Mouse (Mus musculus) layer of hippocampus, postnatal 25 days (tissue): ENCODE measurements at regions not wholly inside any gene's neighbourhood (a gene's known extent, or its start where the extent isn't known, plus 50 kb on each side); places are given as distances from the start of the nearest gene placed in this dataset.
"Not testable (repeated sequence)": the region's sequence is repeated elsewhere in the genome, so short reads cannot be mapped to it uniquely, and the experiment has no call there.

Experiments used
- DNase-seq, 2 experiments: peaks; one replicate each; pipeline ENCODE4 v3.0.0; 2022; ENCODE audit warnings: mixed read lengths in 2 of 2, low spot score in 1 of 2; ENCODE audit errors: extremely low spot score in 1 of 2

DNA sequence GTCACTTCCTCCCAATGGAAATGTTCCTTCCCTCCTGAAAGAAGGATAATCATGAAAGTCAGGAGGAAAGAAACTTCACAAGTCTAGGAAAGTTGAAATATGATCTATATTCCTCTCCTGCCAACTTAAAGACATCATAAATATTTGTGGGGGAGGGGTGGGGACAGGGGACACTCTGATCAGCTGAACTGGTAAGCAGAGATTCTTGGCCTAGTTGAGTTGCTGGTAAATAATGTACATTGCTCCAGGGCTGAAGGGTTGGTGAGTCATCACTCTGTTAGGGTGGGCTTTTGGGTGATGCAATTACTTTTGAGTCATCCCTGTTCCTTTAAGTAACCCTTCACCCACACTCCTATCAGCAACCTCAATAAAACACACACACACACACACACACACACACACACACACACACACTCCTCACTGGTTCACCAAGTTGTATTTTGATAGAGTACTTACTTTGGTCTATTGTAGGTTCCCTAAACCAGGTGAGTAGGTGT lies 56.0 kb downstream of the Ccdc71l start:
- no peak for DNase-seq

DNA sequence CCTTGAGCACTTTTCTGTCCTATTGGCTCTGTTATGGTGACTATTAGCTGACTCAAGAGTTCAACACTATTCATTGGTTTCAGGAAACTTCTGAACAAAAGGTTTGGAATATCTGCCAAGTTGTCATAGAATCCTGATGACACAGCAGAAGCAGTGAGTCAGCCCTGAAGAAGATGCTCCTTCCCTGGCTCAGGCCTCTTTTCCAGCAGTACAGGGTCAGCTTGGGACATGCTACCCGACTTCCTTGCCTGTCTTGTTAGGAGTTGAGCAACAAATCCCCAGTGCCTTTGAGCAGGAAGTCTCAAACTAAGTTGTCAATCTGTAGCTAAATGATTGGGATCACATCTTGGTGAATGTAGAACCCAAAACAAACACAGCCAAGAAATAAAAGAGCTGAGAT lies 56.6 kb downstream of the Ccdc71l start:
- no peak for DNase-seq

DNA sequence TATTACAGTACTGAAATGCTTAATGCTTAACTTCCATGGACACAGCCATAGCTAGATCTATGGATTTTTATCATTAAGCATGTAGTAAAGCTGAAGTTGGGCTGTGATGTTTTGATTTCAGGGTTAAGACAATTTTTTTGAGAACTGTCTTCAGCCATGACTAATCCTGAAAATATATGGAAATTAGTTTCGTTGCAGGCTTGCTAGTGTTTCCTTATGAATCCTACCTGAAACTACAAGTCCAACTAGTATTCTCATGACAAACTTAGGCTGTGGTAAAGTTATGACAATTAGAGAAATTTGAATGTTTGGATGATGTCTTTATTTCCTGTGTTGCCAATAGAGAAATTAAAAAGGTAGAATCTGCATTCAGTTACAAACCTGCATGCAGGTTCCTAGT lies 59.7 kb downstream of the Ccdc71l start:
- no peak for DNase-seq

DNA sequence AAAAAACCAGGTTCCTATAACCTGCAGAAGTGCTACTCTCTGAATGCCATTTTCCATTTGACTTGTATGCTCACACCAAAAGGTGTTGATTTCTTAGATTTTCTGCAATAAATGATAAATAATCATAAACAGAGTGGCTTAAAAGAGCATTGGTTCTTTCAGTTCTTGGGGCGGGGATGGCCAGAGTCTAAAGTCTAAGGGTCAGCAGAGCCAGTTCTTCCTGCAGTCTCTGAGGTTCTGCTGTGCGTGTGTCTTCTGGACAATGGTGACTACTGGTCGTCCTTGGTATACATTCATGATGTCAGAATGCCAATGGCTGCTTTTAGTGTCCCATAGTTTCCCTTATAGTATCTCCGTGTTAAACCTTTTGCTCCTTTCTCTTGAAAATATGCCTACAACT lies 66.3 kb downstream of the Ccdc71l start:
- no peak for DNase-seq

DNA sequence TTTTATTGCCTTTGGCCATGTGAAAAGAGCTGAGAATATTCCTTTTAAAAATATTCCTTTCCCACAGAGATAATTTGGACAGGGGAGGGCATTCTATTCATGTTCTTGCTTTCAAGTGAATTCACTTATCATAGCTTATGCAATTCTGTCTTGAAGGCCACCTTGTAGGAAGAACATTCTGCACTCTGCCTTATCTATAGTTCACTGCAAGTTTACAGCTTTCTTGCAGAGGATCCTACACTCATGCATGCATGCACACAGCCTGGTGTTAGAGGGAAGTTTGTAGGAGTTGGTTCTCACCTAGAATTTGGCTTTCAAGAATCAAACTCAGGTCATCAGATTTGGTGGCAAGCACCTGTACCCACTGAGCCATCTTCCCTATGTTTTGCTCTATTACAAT lies 67.4 kb downstream of the Ccdc71l start:
- no peak for DNase-seq

DNA sequence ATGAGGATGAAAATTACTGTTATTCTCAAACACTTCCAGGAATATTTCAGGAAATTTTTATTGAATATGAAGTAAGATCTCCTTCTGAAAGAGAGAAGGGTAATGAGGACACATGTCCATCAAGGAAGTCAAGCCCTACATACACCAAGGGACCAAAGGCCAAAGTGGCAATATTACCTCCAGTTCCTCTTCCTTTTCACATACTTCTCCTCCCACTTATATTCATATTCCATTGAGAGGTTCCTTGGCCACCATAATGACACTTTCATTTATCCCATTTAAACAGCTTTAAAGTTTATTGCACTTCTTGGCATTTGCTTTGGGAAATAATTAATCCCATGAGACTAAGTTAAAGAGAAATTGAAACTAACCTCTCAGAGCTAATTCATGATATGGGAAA lies 70.9 kb downstream of the Ccdc71l start:
- no peak for DNase-seq

DNA sequence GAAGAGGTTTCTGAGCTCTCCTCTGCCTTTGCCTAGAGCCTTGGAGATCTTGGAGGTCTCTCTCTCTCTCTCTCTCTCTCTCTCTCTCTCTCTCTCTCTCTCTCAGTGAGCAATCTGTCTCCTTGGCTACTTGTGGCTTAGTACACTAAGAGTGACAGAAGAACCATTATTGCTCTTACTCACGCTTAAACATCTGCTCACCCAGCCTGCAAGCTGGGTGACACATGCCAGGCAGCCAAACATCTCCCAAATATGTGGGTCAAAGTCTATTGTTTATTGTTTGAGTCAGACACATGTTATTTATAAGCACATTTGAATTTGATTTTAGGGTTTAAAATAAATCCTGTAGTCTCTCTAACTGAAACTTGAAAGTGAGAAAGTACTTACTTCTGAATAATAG lies 72.7 kb downstream of the Ccdc71l start:
- no peak for DNase-seq

DNA sequence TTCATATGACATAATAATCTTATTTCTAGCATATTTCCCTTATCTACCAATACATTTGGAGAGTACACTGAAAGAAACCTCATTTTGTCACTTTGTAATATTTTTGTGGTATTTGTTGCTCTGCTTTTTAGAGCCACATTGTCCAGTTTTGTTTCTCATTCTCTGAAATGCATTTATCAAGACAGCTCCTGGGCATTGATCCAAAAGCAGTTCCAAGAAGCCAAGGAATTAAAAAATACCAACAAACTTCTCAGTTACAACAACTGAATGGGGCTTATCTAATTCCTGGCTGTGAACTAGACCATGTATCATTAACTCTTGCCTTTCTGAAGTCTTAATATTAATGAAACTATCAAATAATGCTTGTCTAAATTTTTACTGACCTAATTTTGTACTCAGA lies 76.3 kb downstream of the Ccdc71l start:
- no peak for DNase-seq

DNA sequence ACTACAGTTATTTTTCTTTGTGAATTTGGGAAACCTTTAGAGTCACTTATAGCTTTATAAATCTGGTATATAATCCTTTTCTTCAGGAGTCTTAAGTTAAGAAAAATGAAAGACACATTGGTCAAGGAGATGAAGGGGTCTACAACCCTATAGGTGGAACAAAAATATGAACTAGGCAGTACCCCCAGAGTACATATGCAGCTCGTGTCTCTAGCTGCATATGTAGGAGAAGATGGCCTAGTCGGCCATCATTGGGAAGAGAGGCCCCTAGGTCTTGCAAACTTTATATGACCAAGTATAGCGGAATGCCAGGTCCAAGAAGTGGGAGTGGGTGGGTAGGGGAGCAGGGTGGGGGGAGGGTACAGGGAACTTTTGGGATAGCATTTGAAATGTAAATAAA lies 76.7 kb downstream of the Ccdc71l start:
- not testable (repeated sequence) for DNase-seq

DNA sequence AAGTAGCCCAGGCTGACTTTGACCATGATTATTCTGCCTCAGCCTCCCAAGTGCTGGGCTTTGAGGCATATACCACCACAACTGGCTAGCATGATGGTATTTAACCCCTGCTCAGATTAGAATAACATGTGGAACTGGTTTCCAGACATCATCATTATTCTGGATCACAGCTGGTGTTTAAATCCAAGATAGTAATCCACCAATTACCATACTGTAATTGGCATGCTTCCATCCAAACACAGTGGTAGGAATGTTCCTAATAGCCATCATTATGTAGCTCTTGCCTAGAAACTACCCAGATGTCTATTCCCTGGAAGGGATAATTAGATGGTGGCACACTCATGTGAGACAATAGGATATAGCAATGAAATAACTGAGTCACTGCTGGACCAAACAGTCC lies 77.4 kb downstream of the Ccdc71l start:
- no peak for DNase-seq

DNA sequence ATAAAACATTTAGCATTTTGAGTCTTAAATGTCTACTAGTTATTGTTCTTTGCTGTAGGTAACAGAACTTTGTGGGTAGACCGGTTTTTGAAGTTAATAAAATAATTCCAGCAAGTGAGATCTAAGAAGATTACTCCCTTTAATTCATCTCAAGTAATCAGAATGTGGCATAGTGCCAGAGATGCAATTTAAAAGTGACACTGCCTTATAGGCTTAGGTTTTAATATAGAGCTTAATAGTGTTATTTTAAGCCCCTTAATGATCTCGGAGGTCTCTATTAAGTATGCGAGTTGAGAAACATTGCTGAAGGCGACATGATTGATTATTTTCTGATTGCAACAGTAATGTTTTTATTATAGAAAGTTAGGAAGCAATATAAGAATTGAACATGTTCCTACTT lies 78.3 kb downstream of the Ccdc71l start:
- no peak for DNase-seq

DNA sequence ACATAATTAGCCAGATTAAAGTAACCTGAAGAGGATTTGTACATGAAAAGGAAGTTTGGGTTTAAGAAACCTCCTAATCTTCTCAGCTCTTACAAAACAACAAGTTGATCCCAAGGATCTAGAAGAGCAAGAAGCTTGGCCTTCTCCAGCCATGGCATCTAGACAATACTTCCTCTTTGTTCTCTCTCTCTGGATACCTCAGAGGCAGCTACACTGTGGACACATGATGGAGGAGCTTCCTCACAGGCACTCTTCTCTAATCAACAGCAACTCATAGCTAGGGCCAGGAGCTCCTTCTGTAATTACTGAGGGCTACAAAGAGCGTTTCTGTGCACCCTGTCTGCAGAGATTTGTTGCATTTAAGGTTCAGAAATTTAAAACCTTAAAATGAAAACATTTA lies 79.9 kb downstream of the Ccdc71l start:
- no peak for DNase-seq

DNA sequence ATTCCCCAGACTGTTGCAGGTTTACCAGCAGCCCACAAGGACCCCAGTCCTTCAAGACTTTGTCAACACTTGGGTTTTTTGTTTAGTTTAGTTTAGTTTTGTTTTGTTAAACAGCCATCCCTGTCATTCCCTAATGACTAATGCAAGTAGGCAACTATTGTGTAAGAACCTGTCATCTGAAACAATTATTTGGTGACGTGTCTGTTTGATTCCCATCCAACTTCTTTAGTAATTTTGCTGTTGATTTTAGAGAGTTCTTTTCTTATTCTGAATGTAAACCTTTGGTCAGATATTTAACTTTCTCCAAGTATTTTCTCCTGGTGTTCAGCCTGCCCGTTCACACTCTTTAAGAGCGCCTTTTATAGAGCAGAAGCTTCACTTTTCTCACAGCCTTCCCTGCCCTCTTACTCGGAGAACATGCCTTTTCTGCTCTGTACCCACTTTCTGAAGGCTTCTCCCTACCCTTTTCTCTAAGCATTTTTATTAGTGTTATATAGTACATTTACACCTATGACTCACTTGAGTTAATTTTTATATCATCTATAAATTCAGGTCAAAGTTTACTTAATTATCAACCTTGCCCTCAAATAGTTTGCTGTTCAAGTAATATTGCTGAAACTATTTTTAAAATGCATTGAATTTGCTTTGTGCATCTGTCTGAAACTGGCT lies 82.0 kb downstream of the Ccdc71l start:
- DNase-seq = no peak

DNA sequence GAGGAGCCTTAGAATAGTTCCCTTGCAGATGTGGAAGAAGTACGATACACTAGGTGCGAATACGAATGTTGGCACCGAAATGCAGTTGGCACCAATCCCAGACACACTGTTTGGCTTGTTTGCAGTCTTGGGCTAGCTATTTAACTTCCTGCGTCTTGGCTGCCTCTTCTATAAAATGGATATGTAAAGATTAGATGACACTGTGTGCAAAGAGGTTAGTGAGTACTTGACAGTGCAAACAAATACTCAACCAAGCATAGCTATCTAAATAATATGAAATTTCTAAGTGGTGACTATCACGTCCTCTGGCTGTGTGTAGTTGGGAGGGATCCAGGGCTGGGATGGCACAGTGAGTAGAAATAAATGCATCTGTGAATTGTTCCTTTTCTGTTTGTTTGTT lies 86.9 kb downstream of the Ccdc71l start:
- DNase-seq = no peak

DNA sequence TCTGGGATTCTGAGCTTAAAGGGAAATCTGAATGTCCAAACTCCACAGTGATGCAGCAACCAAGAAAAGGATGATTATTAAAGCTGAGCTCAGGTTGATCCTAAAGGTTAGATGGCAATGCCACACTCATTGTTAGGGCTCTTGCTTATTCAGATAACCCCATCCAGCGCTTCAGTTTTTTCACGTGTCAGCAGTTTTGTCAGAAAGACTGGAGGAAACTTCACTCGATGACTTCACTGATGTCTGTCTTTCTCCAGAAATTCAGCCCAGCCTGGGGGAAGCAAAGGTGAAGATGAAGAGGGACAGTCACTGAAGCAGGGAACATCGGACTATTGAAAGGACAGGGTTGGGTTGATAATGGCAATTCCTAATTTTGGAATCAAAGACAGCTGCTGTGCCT lies 91.4 kb downstream of the Ccdc71l start:
- DNase-seq = no peak

DNA sequence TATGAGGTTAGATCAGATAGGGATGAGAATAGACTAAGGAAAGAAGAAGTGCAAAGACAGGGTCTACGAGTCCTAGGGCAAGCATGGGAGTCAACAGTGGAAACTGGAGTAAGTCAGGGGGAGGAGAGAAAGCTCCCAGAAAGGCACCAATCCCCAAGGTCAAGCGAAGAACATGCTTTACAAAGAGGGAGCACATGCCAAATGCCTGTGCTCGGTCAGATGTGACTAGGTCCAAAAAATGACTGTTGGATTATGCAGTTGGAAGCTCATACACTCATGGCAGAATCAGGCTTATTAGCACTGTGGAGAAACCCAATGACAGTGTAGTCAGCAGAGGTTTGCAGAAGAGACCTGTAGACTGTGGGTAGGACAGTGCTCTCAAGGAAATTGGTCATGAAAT lies 100.9 kb downstream of the Ccdc71l start:
- DNase-seq = no peak

DNA sequence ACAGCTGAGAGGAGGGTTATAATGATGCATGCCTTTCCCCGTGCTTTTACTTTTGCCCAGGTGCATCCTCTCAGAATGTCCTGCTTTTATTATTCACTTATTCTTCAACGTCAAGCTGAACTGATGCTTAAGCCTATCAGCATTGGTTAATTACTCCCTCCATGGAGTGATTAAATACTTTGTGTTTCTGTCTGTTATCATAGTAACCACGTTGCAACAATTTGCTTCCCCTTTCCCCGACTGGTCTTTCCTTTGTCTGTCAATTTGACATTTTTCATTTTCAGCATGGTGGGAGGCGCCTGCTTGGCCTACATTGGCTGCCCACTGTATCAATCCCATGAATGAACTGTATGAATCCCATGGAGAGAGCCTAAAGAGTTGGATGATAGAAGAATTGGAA lies 101.8 kb downstream of the Ccdc71l start:
- no peak for DNase-seq

DNA sequence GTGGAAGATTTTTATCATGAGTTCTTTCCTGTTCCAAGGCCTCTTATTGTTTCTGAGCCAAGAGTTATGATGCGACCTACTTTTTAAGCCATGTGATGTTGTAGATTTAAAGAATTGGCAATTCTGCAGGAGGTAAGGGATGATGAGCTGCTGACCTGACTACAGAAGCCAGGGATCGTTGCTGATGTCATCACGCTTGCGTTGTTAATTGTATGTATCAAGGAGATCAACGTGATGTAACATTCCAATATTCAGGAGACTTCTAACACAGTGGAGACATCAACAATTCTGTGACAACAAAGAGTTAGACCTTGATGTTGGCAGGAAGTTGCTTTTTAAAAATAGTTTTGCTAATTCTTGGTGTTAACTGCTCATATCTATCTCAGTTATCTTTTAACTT lies 102.5 kb downstream of the Ccdc71l start:
- no peak for DNase-seq

DNA sequence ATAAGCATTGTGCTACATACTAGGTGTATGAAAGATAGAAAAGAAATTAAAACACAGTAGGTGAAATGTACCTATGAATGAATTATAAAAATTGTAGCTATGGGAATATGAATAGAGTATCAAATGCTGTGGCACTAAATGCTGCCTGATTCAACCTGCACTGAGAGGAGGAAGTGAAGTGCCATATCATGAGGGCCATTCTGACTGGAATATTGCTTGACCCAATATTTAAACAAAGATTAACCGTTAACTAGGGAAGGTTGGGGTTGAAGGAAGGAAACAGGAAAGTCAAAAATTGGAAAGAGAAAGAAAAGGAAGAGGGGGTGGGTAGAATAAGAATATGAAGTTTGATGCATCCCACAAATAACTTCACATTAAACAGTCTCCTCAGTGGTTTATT lies 103.8 kb downstream of the Ccdc71l start:
- no peak for DNase-seq

DNA sequence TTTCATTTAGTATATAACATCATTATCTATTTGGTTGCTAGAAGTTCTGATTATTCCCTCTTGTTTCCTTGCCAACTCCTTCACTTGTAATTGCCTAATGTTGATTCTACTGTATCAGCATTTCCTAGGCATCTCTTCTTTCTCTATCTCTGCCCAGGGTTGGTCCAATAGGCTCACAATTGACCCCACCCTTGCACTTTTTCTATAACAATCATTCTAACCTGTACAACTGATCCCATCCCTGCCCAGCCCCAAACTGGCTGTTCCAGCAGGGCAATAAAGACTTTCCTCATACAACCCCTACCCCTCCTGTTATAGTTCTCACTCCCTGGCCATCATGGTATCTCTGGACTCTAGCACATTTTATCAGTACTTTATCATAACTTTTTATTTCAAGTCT lies 104.3 kb downstream of the Ccdc71l start:
- DNase-seq = no peak

DNA sequence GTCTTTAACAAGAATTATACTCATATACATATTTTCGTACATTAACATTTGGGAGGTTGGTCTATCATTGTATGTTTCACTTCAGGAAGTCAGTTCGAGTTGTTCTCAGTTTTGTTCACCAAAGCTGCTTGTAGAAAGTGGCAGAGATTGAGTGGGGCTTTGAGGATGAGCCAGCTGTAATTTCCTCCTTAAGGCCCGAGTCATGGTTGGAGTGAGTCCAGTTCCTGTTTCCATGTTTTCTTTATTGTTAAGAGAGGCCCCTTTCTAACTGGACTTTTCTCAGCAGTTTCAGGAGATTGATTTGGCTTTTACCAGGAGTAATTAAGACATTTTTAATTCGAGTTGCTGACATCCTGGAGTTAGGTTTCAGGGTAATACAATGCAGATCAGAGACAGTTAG lies 107.7 kb downstream of the Ccdc71l start:
- DNase-seq = no peak

DNA sequence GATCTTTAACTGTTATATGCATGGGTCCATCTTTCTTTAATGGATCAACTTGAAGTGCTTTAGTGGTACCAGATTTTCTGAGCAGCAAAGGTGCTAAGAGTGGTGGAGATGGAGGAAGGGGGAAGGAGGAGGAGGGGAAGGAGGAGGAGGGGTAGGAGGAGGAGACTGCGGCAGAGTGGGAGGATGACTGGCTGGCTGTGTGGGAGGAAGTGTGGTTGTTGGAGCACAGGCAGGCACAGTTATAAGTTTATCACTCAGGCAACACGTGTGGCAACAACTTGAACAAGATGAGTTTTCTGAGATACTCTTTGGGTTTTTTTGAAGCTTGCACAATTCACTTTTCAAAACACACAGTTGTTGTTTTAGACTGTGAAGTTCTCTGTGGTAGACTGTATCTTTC lies 108.2 kb downstream of the Ccdc71l start:
- DNase-seq = no peak
